Mouse (Mus musculus) urinary bladder, postnatal 4 days (tissue): ENCODE data around the gene Reps2.

Experiments
- DNase-seq, 2 experiments: peaks; one replicate each; pipeline ENCODE4 v3.0.0; 2021 to 2022; ENCODE audit warnings: low spot score in 2 of 2

Reps2 gene

DNA sequence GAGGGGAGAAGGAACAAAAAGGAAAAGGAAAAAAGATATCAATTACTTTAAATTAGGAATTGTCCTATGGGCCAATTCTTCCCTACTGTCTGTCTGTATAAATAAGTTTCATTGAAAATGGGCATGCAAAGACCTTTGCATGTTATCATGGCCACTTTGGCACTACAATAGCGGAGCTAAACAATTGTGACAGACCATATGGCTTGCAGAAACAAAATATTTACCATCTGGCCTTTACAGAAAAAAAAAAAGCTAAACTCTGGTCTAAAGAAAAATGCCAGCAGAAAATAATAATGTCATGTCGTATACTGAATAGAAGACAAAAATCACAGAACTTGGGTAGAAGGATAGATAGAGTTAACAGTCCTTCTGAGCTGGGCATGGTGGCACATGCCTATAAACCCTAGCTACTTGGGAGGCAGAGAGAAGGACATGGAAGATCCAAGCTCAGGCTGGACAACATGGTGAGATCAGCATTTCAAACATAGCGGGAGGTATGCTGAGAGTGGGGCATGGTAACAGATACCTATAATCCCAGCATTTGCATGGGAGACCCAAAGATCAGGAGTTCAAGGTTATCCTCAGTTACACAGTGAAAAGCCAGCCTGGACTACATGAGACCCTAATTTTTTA is 54.2 kb downstream of the Reps2 start:
- no peak for DNase-seq

- DNase-seq: no peak
Observed at GRCm38 (mm10) chrX:162584349-162584748, 59.1 kb downstream of the Reps2 start.

GRCm38 (mm10) chrX:162580521-162580920 is 62.9 kb downstream of the Reps2 start:
- no peak for DNase-seq

DNA sequence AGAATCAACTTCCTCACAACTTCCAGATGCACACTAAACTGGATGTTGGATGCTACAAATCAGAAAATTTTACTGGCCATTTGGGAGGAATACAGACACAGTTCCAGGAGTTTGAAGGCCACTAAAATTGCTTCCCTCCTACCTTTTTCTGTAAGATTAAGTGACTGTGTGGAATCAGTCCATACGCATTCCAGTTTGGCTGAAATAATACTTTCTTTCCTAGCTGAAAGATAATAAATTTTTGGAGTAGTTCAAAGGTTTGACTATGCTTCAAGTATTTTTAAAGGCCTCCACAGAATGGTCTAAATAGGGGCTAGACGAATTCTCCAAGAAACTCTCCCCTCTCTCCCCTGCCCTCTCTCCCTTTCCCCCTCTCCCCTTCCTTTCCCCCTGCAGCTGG is 75.0 kb downstream of the Reps2 start:
- no peak for DNase-seq

- no peak for DNase-seq
Observed at GRCm38 (mm10) chrX:162565501-162565900, 77.9 kb downstream of the Reps2 start.

DNA sequence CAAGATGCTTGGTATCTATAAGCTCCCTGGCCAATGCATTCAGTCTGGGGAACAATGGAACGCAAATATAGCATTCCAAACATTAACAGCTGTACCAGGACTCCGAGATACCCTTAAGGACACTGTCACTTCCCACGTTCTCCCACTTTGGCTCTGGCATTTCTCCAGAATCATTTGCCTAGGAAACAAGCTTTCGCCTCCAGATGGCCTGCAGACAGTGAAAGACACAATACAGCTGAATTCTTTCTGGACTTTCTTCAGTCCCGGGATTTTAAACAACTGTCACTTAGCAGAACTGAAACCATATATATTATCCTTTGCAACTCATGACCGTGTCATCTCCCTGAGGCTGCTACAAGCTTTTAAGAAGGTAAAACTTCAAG is 87.0 kb downstream of the Reps2 start:
- DNase-seq: no peak

DNA sequence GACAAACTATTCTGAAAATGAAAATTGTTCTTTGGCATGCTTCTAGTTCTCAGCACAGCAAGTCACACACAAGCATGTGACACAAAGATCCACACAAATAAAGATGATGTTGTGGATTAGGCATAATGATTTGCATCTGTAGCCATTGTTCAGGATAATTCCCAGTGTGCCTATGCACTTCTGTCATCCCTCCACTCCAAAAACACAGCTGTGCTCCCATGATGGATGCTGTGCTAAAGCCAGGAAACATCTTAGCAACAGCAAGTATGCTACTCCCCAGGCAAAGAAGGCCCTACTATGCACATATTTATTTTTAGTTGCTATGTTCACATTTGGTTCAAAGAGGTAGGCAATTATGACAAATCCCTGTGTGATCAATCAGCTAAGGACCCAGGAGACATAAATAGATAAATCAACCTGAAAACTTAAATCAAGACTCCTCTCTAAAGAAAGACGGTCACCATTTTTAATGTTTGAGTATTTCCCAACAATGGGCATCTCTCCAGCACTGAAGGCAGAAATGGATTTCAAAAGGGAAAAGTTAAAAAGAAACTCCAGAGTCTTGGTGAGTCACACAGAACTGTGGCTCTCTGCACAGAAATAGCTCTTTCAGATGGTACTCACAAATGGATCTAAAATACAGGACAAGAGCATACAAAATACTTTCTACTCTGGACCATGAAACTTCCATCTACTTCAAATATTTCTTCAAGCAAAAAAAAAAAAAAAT is 87.6 kb downstream of the Reps2 start:
- no peak for DNase-seq

DNA sequence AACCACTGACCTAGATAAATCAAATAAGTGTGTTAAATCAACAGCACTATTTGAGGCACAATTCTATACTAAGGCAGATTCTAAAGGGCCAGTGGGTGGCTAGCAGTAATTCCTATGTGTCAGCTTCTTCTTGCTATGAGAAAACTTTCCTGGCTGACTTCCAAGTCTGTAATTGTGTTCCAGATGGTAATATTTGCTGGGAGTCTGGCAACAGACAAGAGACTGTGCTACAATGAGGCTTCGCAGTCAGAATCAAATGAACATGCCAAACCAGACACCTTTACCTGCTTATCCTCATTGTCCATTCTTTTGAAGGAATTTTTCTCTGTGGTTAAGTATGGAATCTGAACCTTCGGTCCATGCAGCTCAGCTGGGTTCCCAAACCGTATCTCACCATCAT is 88.9 kb downstream of the Reps2 start:
- DNase-seq: no peak

GRCm38 (mm10) chrX:162552383-162552782 is 91.1 kb downstream of the Reps2 start:
- DNase-seq: no peak

GRCm38 (mm10) chrX:162545037-162545436 is 98.4 kb downstream of the Reps2 start:
- DNase-seq: no peak

- DNase-seq: no peak
Observed at GRCm38 (mm10) chrX:162542576-162543227, 100.7 kb downstream of the Reps2 start.

DNA sequence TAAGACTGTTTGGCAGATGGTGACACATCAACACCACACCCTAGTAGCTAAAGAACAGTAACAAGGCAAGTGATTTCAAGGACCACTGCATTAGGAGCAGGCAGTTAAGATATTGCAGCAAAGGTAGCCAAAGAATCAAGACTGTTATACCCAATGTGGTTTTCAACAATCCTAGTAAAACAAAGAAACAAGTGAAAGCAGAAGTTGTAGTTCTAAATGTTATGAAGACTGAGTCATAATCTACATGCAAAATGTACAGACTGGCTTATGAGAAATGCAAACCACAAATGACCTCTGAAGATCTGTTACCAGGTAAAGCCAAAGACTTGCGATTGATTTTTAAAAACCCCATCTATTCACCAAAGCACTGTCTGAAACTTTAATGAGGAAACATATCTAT is 101.5 kb downstream of the Reps2 start:
- no peak for DNase-seq

DNA sequence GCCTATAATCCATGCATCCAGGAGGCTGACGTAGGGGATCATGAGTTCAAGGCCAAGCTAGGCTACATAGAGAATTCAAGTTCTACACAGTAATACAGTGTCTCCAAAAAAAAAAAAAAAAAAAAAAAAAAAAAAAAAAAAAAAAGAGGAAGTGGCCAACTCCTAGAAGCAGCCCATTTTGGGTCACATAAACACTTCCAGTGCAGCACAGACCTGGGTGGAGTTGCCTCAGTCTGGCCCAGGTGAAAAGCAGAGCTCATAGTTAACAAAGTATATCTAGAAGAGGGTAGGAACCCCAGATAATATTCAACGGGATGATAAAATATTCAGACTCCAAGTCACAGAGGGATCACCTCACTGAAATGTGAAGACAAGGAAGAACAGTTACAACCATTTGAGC is 112.4 kb downstream of the Reps2 start:
- no peak for DNase-seq

GRCm38 (mm10) chrX:162527240-162527639 is 116.2 kb downstream of the Reps2 start:
- DNase-seq: no peak

DNA sequence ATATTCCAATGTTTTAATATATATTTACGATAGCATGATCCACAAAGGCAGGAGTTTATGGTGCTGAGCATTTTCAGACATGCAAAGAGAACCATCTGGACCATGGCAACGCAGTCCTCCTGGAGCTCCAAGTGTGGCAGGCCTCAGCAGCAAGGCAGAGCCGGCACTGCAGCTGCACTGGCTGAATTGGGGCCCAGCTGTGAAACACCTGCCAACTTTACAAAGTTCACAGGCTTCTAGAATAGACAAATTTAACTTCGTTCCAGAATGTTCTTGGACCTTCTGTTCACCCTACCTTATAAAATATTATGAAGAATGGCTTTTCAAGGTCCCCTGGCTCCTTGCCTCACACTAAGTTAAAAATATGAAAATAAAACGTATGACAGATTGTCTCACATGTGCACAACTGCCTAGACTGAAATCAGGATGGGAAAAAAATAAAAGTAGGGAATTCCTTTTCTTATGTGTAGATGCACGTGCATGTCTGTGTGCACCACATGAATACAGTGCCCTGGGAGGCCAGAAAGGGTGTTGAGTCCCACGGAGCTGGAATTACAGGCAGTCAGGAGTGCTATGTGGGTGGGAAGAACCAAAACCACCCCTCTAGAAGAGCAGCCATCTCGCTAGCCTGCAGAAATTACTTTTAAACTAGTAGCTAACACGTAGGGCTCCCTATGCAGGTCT is 121.5 kb downstream of the Reps2 start:
- DNase-seq: peak in 1 of 2 experiments; percentile 29

GRCm38 (mm10) chrX:162521197-162521596 is 122.3 kb downstream of the Reps2 start:
- no peak for DNase-seq

DNA sequence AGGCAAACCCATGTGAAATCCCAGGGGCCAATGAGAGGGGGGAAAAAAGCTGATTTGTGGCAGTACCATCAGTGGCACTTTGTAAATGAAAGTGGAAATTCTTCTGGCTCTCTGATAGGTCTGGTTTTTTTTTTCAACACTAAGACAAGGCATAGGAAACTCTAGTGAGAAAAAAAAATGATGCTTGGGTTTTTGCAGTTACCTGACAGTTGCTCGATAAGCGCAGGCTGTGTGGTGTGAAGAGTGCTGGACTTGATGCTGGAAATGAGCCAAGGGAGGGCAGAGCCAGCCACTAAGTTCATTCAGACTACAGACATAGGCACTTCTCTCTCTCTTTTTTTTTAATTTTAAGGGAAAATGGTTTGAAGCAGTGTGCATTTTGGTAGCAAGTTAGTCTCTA is 123.1 kb downstream of the Reps2 start:
- no peak for DNase-seq

DNA sequence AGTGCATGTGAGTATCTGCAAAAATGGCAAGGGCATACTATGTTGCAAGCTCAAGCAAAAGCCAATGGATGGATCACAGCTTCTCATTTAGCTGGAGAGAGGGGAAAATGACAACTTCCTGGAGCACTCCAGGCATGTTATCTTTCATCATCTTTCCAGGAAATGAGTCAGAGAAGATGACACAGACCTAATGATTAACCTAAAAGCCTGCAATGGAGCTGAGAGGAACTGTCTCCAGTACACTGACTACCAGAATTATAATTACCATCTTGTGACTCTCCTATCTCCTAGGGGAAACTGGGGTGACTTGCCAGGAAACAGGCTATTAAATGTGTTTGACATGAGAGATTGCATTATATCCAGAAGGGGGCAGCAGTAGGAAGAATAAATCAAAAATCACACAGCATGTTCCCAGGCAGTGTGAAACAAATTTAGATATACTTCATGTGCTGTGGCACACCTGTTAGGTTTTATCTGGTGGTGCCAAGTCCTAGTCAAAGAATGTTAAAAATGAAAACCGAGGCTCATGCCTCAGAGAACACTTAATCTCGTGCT is 132.9 kb downstream of the Reps2 start:
- no peak for DNase-seq

- DNase-seq: no peak
Observed at GRCm38 (mm10) chrX:162505186-162505585, 138.3 kb downstream of the Reps2 start.

DNA sequence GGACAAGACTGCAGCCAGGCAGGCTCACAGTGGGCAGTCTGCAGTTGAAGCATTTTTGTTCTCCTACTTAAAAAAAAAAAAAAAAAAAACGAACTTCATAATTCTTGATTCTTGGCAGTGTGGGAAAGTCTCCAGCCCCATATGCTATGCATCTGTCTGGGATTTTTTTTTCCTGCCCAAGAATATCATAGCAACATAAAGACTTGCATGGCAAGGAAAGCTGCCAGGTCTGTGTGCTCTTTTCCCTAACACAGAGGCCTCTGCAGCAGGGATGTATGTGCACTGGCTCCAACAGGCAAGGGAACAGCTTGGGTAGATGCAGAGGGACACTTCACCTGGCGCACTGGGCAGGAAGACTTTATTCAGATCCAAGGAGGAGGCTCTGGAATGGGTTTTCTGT is 140.0 kb downstream of the Reps2 start:
- DNase-seq: no peak

DNA sequence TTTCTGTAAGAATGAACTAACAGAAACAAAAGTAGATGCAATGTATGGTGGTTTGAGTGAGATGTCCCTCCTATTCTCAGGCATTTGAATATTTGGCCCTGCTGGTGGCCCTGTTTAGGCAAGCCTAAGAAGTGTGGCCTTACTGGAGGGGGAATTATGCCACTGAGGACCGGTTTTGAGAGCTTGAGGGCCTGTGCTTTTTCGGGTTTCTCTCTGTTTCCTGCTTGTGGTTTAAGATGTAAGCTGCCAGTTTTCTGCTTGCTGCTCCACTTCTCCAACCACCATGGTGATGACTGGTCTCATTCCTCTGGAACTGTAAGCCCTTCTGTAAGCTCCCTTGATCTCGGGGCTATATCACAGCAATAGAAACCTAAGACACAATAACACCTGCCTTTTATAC is 142.5 kb downstream of the Reps2 start:
- no peak for DNase-seq

DNA sequence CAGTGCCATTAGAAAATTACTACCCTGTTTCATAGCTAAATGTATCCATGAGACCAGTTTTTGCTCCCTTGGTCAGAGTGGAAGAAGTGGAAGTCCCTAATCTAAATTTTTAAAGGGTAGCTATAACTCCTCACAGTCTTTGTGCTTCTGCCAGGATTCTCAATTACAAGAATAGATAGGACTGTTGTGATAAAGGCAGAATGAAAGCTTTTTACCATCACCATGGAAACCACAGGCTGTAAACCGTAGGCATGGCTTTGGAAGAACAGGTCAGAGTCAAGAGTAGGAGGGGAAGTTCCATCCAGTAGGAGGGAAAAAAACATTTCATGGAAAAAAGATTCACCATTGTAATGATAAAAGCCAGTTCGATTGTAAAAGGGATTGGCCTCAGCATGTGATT is 147.0 kb downstream of the Reps2 start:
- no peak for DNase-seq
